Mouse (Mus musculus) embryonic facial prominence, embryonic 11.5 days (tissue): ENCODE results near the gene Mctp2. TPM values are rescaled to one million over a fixed set of nuclear protein-coding genes. Genes with fewer than 3 reads are reported as not detected.

Experiments
- ATAC-seq: fragments of 200-750 bp; cut with Nextera tagmentation; replicated peaks from 2 replicates; pipeline ENCODE4 v1.8.0; 2017; ENCODE audit warnings: low read depth; ENCODE audit not compliant: insufficient number of reproducible peaks, low FRiP score, low TSS enrichment
- DNase-seq: peaks from one replicate; pipeline ENCODE4 v3.0.0-alpha.2; 2015; ENCODE audit warnings: low spot score
- H3K27ac ChIP-seq: fragments of 300-500 bp; sonication (generic); replicated peaks from 2 replicates; pipeline ENCODE4 v1.5.1; 2014; ENCODE audit warnings: mild to moderate bottlenecking, low read depth, low read length, control low read depth
- H3K27me3 ChIP-seq: fragments of 300-500 bp; sonication (generic); 2 replicates; pipeline ENCODE4 v1.6.1; 2014; ENCODE audit warnings: mild to moderate bottlenecking, low read length, moderate library complexity, mixed read lengths; ENCODE audit not compliant: control insufficient read depth, insufficient read depth
- H3K36me3 ChIP-seq: fragments of 300-500 bp; sonication (generic); replicated peaks from 2 replicates; pipeline ENCODE4 v1.6.1; 2014; ENCODE audit warnings: low read depth, mild to moderate bottlenecking, low read length, moderate library complexity, mixed read lengths; ENCODE audit not compliant: control insufficient read depth, insufficient read depth
- H3K4me1 ChIP-seq: fragments of 300-500 bp; sonication (generic); 2 replicates; pipeline ENCODE4 v1.6.1; 2014; ENCODE audit warnings: low read length, mixed read lengths; ENCODE audit not compliant: control insufficient read depth, insufficient read depth
- H3K4me2 ChIP-seq: fragments of 300-500 bp; sonication (generic); 2 replicates; pipeline ENCODE4 v1.6.1; 2014; ENCODE audit warnings: low read depth, mild to moderate bottlenecking, control low read depth, low read length, moderate library complexity
- H3K4me3 ChIP-seq: fragments of 300-500 bp; sonication (generic); 2 replicates; pipeline ENCODE4 v1.5.1; 2014; ENCODE audit warnings: low read depth, low read length, control low read depth
- H3K9ac ChIP-seq: fragments of 300-500 bp; sonication (generic); replicated peaks from 2 replicates; pipeline ENCODE4 v1.6.1; 2014; ENCODE audit warnings: mild to moderate bottlenecking, control low read depth, low read length
- H3K9me3 ChIP-seq: fragments of 300-500 bp; sonication (generic); replicated peaks from 2 replicates; pipeline ENCODE4 v1.6.1; 2016; ENCODE audit warnings: mild to moderate bottlenecking, low read length, inconsistent platforms, mixed read lengths; ENCODE audit not compliant: control insufficient read depth
- WGBS: fragments of 180-500 bp; shearing (Covaris S2); extraction: QIAGEN DNeasy Blood & Tissue Kit; methylation state at CpG from one replicate; pipeline ENCODE4 v1.1.7; 2014; 5-methylcytosine and 5-hydroxymethylcytosine counted together
- polyA plus RNA-seq: library from polyadenylated mRNA; unstranded; fragments of >200 nt; fragmentation: Nextera tagmentation; extraction: Ambion mirVana; gene quantifications from 2 replicates; pipeline ENCODE4 v1.2.1, GENCODE M21; 2014

Gene Mctp2
- polyA plus RNA-seq, 1 experiment from 2014 or later: 0.52 TPM

- H3K4me1 ChIP-seq: no peaks in the 10 kb centered on the region
- no peak overlapping the region for H3K9ac ChIP-seq
- no peaks in the 10 kb centered on the region for H3K36me3 ChIP-seq
- H3K9me3 ChIP-seq: no peaks in the 10 kb centered on the region
- 77% methylated on average over 6 of the region's 6 CpGs for WGBS
- no peak overlapping the region for H3K4me3 ChIP-seq
- no peak overlapping the region for H3K27ac ChIP-seq
- H3K4me2 ChIP-seq: no peak overlapping the region
- DNase-seq (no peak), ATAC-seq (no peak)
- no peaks in the 10 kb centered on the region for H3K27me3 ChIP-seq
These were observed 99.6 kb downstream of the Mctp2 start for GRCm38 (mm10) chr7:72206841-72207240.

DNA sequence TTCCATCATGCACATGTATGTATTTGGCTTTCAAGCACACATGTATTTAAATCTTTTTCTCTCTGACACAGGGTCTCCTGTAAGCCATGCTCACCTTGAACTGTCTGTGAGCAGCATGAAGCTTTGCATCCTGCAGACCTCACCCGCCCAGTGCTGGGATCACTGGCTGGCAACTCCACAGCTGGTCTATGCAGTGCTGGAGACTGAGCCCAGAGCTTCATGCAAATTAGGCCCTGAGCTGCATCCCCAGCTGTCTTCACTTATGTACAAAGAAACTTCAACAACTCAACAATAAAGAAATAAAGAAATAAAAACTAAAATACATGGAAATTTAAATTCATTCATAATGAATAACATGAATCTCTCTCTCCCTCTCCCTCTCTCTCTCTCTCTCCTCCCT lies 110.7 kb downstream of the Mctp2 start:
- no peaks in the 10 kb centered on the region for H3K36me3 ChIP-seq
- 43% methylated on average over 1 of the region's 1 CpGs for WGBS
- H3K27me3 ChIP-seq: no peaks in the 10 kb centered on the region
- H3K4me2 ChIP-seq: no peak overlapping the region
- DNase-seq: peak; percentile 24
- H3K4me1 ChIP-seq: no peaks in the 10 kb centered on the region
- no peaks in the 10 kb centered on the region for H3K9me3 ChIP-seq
- H3K9ac ChIP-seq: no peak overlapping the region
- no peak overlapping the region for H3K4me3 ChIP-seq
- H3K27ac ChIP-seq: no peak overlapping the region
- ATAC-seq: no peak

DNA sequence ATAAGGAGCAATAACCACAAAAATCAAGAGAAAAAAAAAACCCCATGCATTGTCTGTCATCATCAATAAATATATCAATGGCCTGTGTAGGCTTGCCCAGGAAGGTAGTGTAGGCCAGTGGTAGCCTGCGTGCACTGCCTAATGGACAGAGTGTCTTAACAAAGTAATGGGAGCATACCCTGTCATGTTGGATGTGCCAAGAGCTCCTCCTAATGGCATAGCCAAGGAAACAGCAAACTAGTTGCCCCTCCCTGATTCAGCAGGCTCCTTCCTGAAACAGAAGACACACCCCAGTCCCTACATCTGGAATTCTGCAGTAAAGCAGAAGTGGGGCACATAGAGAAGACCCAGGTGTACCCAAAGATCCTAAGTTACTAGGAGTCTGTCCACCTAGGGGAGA lies 113.1 kb downstream of the Mctp2 start:
- ATAC-seq: no peak
- no peak for DNase-seq
- H3K4me1 ChIP-seq: no peaks in the 10 kb centered on the region
- WGBS: 68% methylated on average over 1 of the region's 1 CpGs
- no peak overlapping the region for H3K9ac ChIP-seq
- no peak overlapping the region for H3K27ac ChIP-seq
- no peak overlapping the region for H3K4me2 ChIP-seq
- no peaks in the 10 kb centered on the region for H3K36me3 ChIP-seq
- H3K9me3 ChIP-seq: no peaks in the 10 kb centered on the region
- H3K27me3 ChIP-seq: no peaks in the 10 kb centered on the region
- no peak overlapping the region for H3K4me3 ChIP-seq

- Histone ChIP-seq H3K9me3 (no peaks in the 10 kb centered on the region), H3K4me2 (no peak overlapping the region), H3K36me3 (no peaks in the 10 kb centered on the region), H3K4me1 (no peaks in the 10 kb centered on the region), H3K9ac (no peak overlapping the region), H3K27me3 (no peaks in the 10 kb centered on the region), H3K27ac (no peak overlapping the region), H3K4me3 (no peak overlapping the region)
- peak; percentile 15 for DNase-seq
- no peak for ATAC-seq
- 53% methylated on average over 5 of the region's 5 CpGs for WGBS
These were observed 124.8 kb downstream of the Mctp2 start for GRCm38 (mm10) chr7:72181651-72182050.

- Histone ChIP-seq H3K9me3 (no peaks in the 10 kb centered on the region), H3K4me2 (no peak overlapping the region), H3K4me1 (no peaks in the 10 kb centered on the region), H3K36me3 (no peaks in the 10 kb centered on the region), H3K27me3 (no peaks in the 10 kb centered on the region), H3K27ac (no peak overlapping the region), H3K4me3 (no peak overlapping the region), H3K9ac (no peak overlapping the region)
- DNase-seq: no peak
- WGBS: 81% methylated on average over 2 of the region's 2 CpGs
- no peak for ATAC-seq
These were observed 137.1 kb downstream of the Mctp2 start for GRCm38 (mm10) chr7:72169320-72169719.

DNA sequence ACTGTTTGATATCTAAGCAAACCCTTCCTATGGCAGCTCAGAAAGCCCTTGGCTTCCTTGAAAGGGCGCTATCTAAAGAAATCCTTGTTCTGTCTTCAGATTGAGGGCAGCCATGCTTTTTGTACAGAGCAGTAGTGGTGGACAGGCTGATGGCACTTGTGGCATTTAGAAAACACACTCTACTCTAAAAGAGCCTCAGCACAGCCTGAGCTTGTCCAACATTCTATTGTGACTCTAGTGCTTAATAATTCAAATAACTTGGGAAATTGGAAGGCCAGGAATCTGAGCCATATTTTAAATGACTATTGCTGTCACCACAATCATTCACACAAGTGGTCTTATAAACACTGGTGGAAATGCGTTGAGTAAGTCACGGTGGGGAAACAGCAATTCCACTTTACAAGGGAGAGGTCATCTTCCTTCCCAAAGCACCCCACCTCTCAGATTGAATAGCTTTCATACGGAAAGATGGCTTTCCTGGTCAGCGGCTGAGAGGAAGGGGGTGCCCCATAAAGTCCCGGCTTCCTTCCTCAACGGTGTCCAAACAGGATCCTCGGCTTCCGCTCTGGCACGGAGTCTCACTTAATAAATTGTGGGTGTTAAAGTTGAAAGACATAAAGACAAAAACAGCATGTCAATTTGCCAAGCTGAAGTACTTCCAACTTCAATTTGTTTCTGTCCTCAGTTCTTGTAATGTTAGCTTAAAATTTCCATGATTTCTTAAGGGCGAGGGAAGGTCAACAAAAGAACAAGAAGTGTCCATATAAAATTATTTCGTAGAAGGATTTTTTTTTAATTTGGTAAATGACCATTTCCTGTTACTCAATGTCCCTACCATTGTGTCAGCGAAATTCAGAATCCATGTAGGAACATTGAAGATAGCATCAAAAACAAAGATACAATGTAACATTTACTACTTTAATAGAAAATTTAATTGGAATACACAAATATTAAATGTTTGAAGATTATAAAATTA lies 140.4 kb downstream of the Mctp2 start:
- no peak for ATAC-seq
- no peaks in the 10 kb centered on the region for H3K9me3 ChIP-seq
- DNase-seq: no peak
- H3K9ac ChIP-seq: no peak overlapping the region
- H3K4me3 ChIP-seq: no peak overlapping the region
- H3K27me3 ChIP-seq: no peaks in the 10 kb centered on the region
- H3K36me3 ChIP-seq: no peaks in the 10 kb centered on the region
- H3K4me1 ChIP-seq: no peaks in the 10 kb centered on the region
- H3K4me2 ChIP-seq: no peak overlapping the region
- WGBS: 86% methylated on average over 13 of the region's 13 CpGs
- H3K27ac ChIP-seq: no peak overlapping the region

DNA sequence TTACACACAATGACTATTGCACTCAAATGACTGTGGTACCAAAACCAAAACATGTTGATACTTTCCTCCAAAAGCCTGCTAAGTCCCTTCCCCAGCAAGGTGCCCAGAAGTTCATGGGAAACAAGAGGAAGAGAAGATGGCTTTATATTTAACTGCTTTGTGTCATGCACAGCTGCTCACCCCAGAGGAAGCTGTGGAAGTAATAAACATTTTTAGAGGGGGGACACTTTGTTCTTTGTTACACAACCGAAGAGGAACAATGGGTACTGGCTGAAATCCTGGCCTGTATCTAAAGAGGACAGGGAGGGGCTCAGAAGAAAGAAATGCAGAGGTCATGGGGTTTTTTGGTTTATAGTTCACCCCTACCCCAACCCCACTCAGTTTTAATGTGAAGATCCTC lies 144.2 kb downstream of the Mctp2 start:
- Histone ChIP-seq H3K36me3 (no peaks in the 10 kb centered on the region), H3K27ac (no peak overlapping the region), H3K9ac (no peak overlapping the region), H3K4me3 (no peak overlapping the region), H3K9me3 (no peaks in the 10 kb centered on the region), H3K4me2 (no peak overlapping the region), H3K27me3 (no peaks in the 10 kb centered on the region), H3K4me1 (no peaks in the 10 kb centered on the region)
- DNase-seq (no peak), ATAC-seq (no peak)
- WGBS: 13% methylated on average over 1 of the region's 1 CpGs

DNA sequence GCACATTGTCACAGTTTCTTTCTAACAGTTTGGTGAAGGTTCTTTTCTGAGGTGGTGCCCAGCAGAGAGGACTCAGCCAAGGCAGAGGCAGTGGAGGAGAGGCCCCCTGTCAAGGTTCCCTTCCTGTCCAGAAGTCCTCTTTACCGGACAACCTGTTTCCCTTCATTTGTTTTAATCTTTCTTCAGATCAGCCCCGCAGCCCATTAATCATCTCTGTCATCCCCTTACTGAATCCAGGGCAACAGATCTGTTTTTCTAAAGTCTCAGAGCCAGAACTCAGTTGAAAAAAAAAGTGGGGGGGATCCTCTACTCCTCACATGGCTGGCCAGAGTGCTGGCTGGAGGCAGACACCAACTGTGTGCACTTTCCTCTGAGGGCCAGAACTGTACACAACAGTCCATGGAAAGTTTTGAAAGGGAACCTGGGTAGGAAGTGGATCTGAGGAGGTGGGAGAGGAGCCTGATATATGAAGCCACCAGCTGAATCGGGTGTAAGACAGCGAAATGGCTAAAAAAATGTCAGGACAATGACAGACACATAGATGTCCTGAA lies 146.8 kb downstream of the Mctp2 start:
- 66% methylated on average over 4 of the region's 4 CpGs for WGBS
- DNase-seq (no peak), ATAC-seq (no peak)
- Histone ChIP-seq H3K4me2 (no peak overlapping the region), H3K27me3 (no peaks in the 10 kb centered on the region), H3K4me1 (no peaks in the 10 kb centered on the region), H3K27ac (no peak overlapping the region), H3K36me3 (no peaks in the 10 kb centered on the region), H3K4me3 (no peak overlapping the region), H3K9ac (no peak overlapping the region), H3K9me3 (no peaks in the 10 kb centered on the region)
